Mouse (Mus musculus): ENCODE data around the gene Poc1a. TPM values are rescaled to one million over a fixed set of nuclear protein-coding genes. Genes with fewer than 3 reads are reported as not detected.

The Poc1a gene
- total and polyA plus RNA-seq, 3 experiments: 24.5 to 46.7 (median 31.9) TPM

- TF ChIP-seq EP300 (IDR thresholded peaks at IDR 0.05; ENCODE audit: low read length): no peak
- TF ChIP-seq RCOR1 (conservative IDR thresholded peaks at IDR 0.05; ENCODE audit: low read depth, low read length): no peak
- TF ChIP-seq BHLHE40 (IDR thresholded peaks at IDR 0.05; ENCODE audit: low read depth, low read length): no peak
- no peak for TF ChIP-seq ZMIZ1 (IDR thresholded peaks at IDR 0.05; ENCODE audit: low read depth, low read length)
- no peak for TF ChIP-seq JUND (conservative IDR thresholded peaks at IDR 0.05; ENCODE audit: low read depth, low read length)
- TF ChIP-seq SIN3A (IDR thresholded peaks at IDR 0.05; ENCODE audit: low read length): no peak
- TF ChIP-seq UBTF (IDR thresholded peaks at IDR 0.05; ENCODE audit: low read depth, low read length): no peak
- TF ChIP-seq POLR2A (IDR thresholded peaks at IDR 0.05; ENCODE audit: low read depth, low read length): no peak
- no peaks in the 10 kb centered on the region for H3K9me3 ChIP-seq (replicated peaks; ENCODE audit: low read length)
- H3K36me3 ChIP-seq (replicated peaks in 1 of 2; ENCODE audit: control insufficient read depth in 1 of 2, insufficient read depth in 1 of 2, low read length in 1 of 2): peaks cover 70 to 96% of the 10 kb centered on the region in 2 experiments
- no peak overlapping the region for H3K27ac ChIP-seq (ENCODE audit: insufficient read depth, low read depth)
- dilution Hi-C loops (cut with MboI; ENCODE audit: extremely low pct_ligation_motif_present, extremely low pct_unique_long_range_greater_than_20kb, low sequenced_read_pairs) (no loop called here), in situ Hi-C loops (cut with MboI; ENCODE audit: low pct_ligation_motif_present, low pct_unique_long_range_greater_than_20kb, low sequenced_read_pairs) (no loop called here)
- H3K4me1 ChIP-seq (ENCODE audit: control insufficient read depth in 1 of 2, insufficient read depth in 2 of 2): peaks cover 14 to 24% of the 10 kb centered on the region in 2 experiments
- H3K79me2 ChIP-seq (replicated peaks; ENCODE audit: control insufficient read depth, extremely low read depth, insufficient read depth, poor library complexity, severe bottlenecking): no peaks in the 10 kb centered on the region
- DNase-seq (ENCODE audit: extremely low read depth): no peak
- no peak overlapping the region for H3K4me2 ChIP-seq (ENCODE audit: insufficient read depth, low read depth, poor library complexity, severe bottlenecking)
- no peak overlapping the region for H3K4me3 ChIP-seq (replicated peaks in 1 of 3; ENCODE audit: low read depth in 2 of 3, low read length in 2 of 3, poor library complexity in 1 of 3)
- H3K27me3 ChIP-seq (replicated peaks): no peaks in the 10 kb centered on the region
- H3K9ac ChIP-seq (ENCODE audit: insufficient read depth, low read depth): no peak overlapping the region
Observed at GRCm38 (mm10) chr9:106236818-106237211, 44.0 kb upstream of the Poc1a start.

- H3K27ac ChIP-seq (ENCODE audit: insufficient read depth, low read depth): no peak overlapping the region
- H3K9ac ChIP-seq (ENCODE audit: insufficient read depth, low read depth): no peak overlapping the region
- peaks cover 76 to 98% of the 10 kb centered on the region in 2 experiments for H3K36me3 ChIP-seq (replicated peaks in 1 of 2; ENCODE audit: control insufficient read depth in 1 of 2, insufficient read depth in 1 of 2, low read length in 1 of 2)
- no peaks in the 10 kb centered on the region for H3K9me3 ChIP-seq (replicated peaks; ENCODE audit: low read length)
- H3K4me3 ChIP-seq (replicated peaks in 1 of 3; ENCODE audit: low read depth in 2 of 3, low read length in 2 of 3, poor library complexity in 1 of 3): no peak overlapping the region
- no peaks in the 10 kb centered on the region for H3K79me2 ChIP-seq (replicated peaks; ENCODE audit: control insufficient read depth, extremely low read depth, insufficient read depth, poor library complexity, severe bottlenecking)
- no peak for DNase-seq (ENCODE audit: extremely low read depth)
- no peak overlapping the region for H3K4me2 ChIP-seq (ENCODE audit: insufficient read depth, low read depth, poor library complexity, severe bottlenecking)
- TF ChIP-seq USF2 (conservative IDR thresholded peaks at IDR 0.05; ENCODE audit: low read depth, low read length) (no peak), POLR2A (IDR thresholded peaks at IDR 0.05; ENCODE audit: low read depth, low read length) (no peak), CHD2 (IDR thresholded peaks at IDR 0.05; ENCODE audit: low read length) (no peak), MAZ (IDR thresholded peaks at IDR 0.05; ENCODE audit: low read depth, low read length) (no peak), GABPA (IDR thresholded peaks at IDR 0.05; ENCODE audit: insufficient replicate concordance, low read depth, low read length) (no peak)
- no peaks in the 10 kb centered on the region for H3K27me3 ChIP-seq (replicated peaks)
- peaks cover 14 to 20% of the 10 kb centered on the region in 2 experiments for H3K4me1 ChIP-seq (ENCODE audit: control insufficient read depth in 1 of 2, insufficient read depth in 2 of 2)
- in situ Hi-C loops (cut with MboI; ENCODE audit: low pct_ligation_motif_present, low pct_unique_long_range_greater_than_20kb, low sequenced_read_pairs): no loop called here
- dilution Hi-C loops (cut with MboI; ENCODE audit: extremely low pct_ligation_motif_present, extremely low pct_unique_long_range_greater_than_20kb, low sequenced_read_pairs): no loop called here
Observed at GRCm38 (mm10) chr9:106237401-106237800, 43.5 kb upstream of the Poc1a start.

GRCm38 (mm10) chr9:106237878-106238277 is 43.0 kb upstream of the Poc1a start:
- H3K36me3 ChIP-seq (replicated peaks in 1 of 2; ENCODE audit: control insufficient read depth in 1 of 2, insufficient read depth in 1 of 2, low read length in 1 of 2): peaks cover 80 to 98% of the 10 kb centered on the region in 2 experiments
- no peaks in the 10 kb centered on the region for H3K9me3 ChIP-seq (replicated peaks; ENCODE audit: low read length)
- no peaks in the 10 kb centered on the region for H3K27me3 ChIP-seq (replicated peaks)
- no peak overlapping the region for H3K9ac ChIP-seq (ENCODE audit: insufficient read depth, low read depth)
- H3K79me2 ChIP-seq (replicated peaks; ENCODE audit: control insufficient read depth, extremely low read depth, insufficient read depth, poor library complexity, severe bottlenecking): no peaks in the 10 kb centered on the region
- no peak overlapping the region for H3K4me2 ChIP-seq (ENCODE audit: insufficient read depth, low read depth, poor library complexity, severe bottlenecking)
- in situ Hi-C loops (cut with MboI; ENCODE audit: low pct_ligation_motif_present, low pct_unique_long_range_greater_than_20kb, low sequenced_read_pairs): no loop called here
- TF ChIP-seq USF1 (IDR thresholded peaks at IDR 0.05; ENCODE audit: low read depth, low read length): no peak
- no peak for TF ChIP-seq RAD21 (IDR thresholded peaks at IDR 0.05; ENCODE audit: low read depth, low read length)
- TF ChIP-seq POLR2A (IDR thresholded peaks at IDR 0.05; ENCODE audit: low read depth, low read length): no peak
- TF ChIP-seq PAX5 (IDR thresholded peaks at IDR 0.05; ENCODE audit: low read length): no peak
- TF ChIP-seq SMC3 (IDR thresholded peaks at IDR 0.05; ENCODE audit: low read depth, low read length): no peak
- no peak for TF ChIP-seq EP300 (IDR thresholded peaks at IDR 0.05; ENCODE audit: low read length)
- no peak for TF ChIP-seq HCFC1 (IDR thresholded peaks at IDR 0.05; ENCODE audit: low read depth, low read length)
- no peak for TF ChIP-seq ZKSCAN1 (IDR thresholded peaks at IDR 0.05; ENCODE audit: borderline replicate concordance, low read depth, low read length)
- TF ChIP-seq MAFK (IDR thresholded peaks at IDR 0.05; ENCODE audit: insufficient replicate concordance, low read length): no peak
- TF ChIP-seq E2F4 (IDR thresholded peaks at IDR 0.05; ENCODE audit: insufficient replicate concordance, low read depth, low read length): no peak
- TF ChIP-seq IRF4 (IDR thresholded peaks at IDR 0.05; ENCODE audit: low read depth, low read length): no peak
- no peak for TF ChIP-seq TCF12 (IDR thresholded peaks at IDR 0.05; ENCODE audit: low read depth, low read length)
- no peak for TF ChIP-seq RCOR1 (conservative IDR thresholded peaks at IDR 0.05; ENCODE audit: low read depth, low read length)
- no peak overlapping the region for H3K27ac ChIP-seq (ENCODE audit: insufficient read depth, low read depth)
- no peak for DNase-seq (ENCODE audit: extremely low read depth)
- peaks cover 10 to 15% of the 10 kb centered on the region in 2 experiments for H3K4me1 ChIP-seq (ENCODE audit: control insufficient read depth in 1 of 2, insufficient read depth in 2 of 2)
- H3K4me3 ChIP-seq (replicated peaks in 1 of 3; ENCODE audit: low read depth in 2 of 3, low read length in 2 of 3, poor library complexity in 1 of 3): no peak overlapping the region
- dilution Hi-C loops (cut with MboI; ENCODE audit: extremely low pct_ligation_motif_present, extremely low pct_unique_long_range_greater_than_20kb, low sequenced_read_pairs): no loop called here
